Mouse (Mus musculus): ENCODE results near the gene Gm21698. TPM values are rescaled to one million over a fixed set of nuclear protein-coding genes. Genes with fewer than 3 reads are reported as not detected.
"Not testable (repeated sequence)": the region's sequence is repeated elsewhere in the genome, so short reads cannot be mapped to it uniquely, and the experiment has no call there.

Gene Gm21698
- 0.44 TPM in 1 of 2 replicates, not detected in the other for polyA plus RNA-seq (2012; ENCODE audit: insufficient read depth, insufficient read length, missing spikeins)

- H3K27ac ChIP-seq (ENCODE audit: insufficient read depth, low read depth, low read length); H3K4me1 ChIP-seq (ENCODE audit: control insufficient read depth, insufficient read depth, low read length); H3K4me3 ChIP-seq (ENCODE audit: insufficient read depth, low read length): not testable (repeated sequence)
Observed at GRCm38 (mm10) chr5:25988550-25988949, at the start of gene Gm21698. Gene Gm21698, minus strand, starts transcription at chr5:25988650.

GRCm38 (mm10) chr5:26022816-26023215 is 34.4 kb upstream of the Gm21698 start, which contains the start of gene Gm5862:
Gene Gm5862, minus strand, starts transcription at chr5:26022916.
- not testable (repeated sequence) for H3K4me1 ChIP-seq (ENCODE audit: control insufficient read depth, insufficient read depth, low read length); H3K27ac ChIP-seq (ENCODE audit: insufficient read depth, low read depth, low read length); H3K4me3 ChIP-seq (ENCODE audit: insufficient read depth, low read length)

- H3K4me1 ChIP-seq (ENCODE audit: control insufficient read depth, insufficient read depth, low read length); H3K27ac ChIP-seq (ENCODE audit: insufficient read depth, low read depth, low read length); H3K4me3 ChIP-seq (ENCODE audit: insufficient read depth, low read length): not testable (repeated sequence)
Observed at GRCm38 (mm10) chr5:26007697-26008096, 19.2 kb upstream of the Gm21698 start.

GRCm38 (mm10) chr5:26006937-26007695 is 18.7 kb upstream of the Gm21698 start:
- not testable (repeated sequence) for H3K4me1 ChIP-seq (ENCODE audit: control insufficient read depth, insufficient read depth, low read length); H3K27ac ChIP-seq (ENCODE audit: insufficient read depth, low read depth, low read length); H3K4me3 ChIP-seq (ENCODE audit: insufficient read depth, low read length)

GRCm38 (mm10) chr5:26004698-26005097 is 16.2 kb upstream of the Gm21698 start, which contains the start of gene Gm1979:
Gene Gm1979, minus strand, starts transcription at chr5:26004798.
- H3K4me3 ChIP-seq (ENCODE audit: insufficient read depth, low read length); H3K4me1 ChIP-seq (ENCODE audit: control insufficient read depth, insufficient read depth, low read length): not testable (repeated sequence)

GRCm38 (mm10) chr5:25972563-25972962 is 15.9 kb downstream of the Gm21698 start, which contains the start of gene Gm21680:
Gene Gm21680, minus strand, starts transcription at chr5:25972663.
- not testable (repeated sequence) for H3K4me3 ChIP-seq (ENCODE audit: insufficient read depth, low read length); H3K4me1 ChIP-seq (ENCODE audit: control insufficient read depth, insufficient read depth, low read length); H3K27ac ChIP-seq (ENCODE audit: insufficient read depth, low read depth, low read length)

More at GRCm38 (mm10) chr5:26004698-26005097, 16.2 kb upstream of the Gm21698 start, which contains the start of gene Gm1979:
- H3K27ac ChIP-seq (ENCODE audit: insufficient read depth, low read depth, low read length), result not testable (repeated sequence)

GRCm38 (mm10) chr5:25957050-25957449 is 31.4 kb downstream of the Gm21698 start:
- H3K4me1 ChIP-seq (ENCODE audit: control insufficient read depth, insufficient read depth, low read length); H3K4me3 ChIP-seq (ENCODE audit: insufficient read depth, low read length); H3K27ac ChIP-seq (ENCODE audit: insufficient read depth, low read depth, low read length): not testable (repeated sequence)

GRCm38 (mm10) chr5:25956611-25957010 is 31.8 kb downstream of the Gm21698 start:
- H3K4me1 ChIP-seq (ENCODE audit: control insufficient read depth, insufficient read depth, low read length); H3K4me3 ChIP-seq (ENCODE audit: insufficient read depth, low read length); H3K27ac ChIP-seq (ENCODE audit: insufficient read depth, low read depth, low read length): not testable (repeated sequence)

- not testable (repeated sequence) for H3K4me3 ChIP-seq (ENCODE audit: insufficient read depth, low read length); H3K4me1 ChIP-seq (ENCODE audit: control insufficient read depth, insufficient read depth, low read length); H3K27ac ChIP-seq (ENCODE audit: insufficient read depth, low read depth, low read length)
Observed at GRCm38 (mm10) chr5:25954317-25954716, 34.1 kb downstream of the Gm21698 start, which contains the start of gene Gm21671. Gene Gm21671, minus strand, starts transcription at chr5:25954417.

- H3K4me3 ChIP-seq (ENCODE audit: insufficient read depth, low read length); H3K4me1 ChIP-seq (ENCODE audit: control insufficient read depth, insufficient read depth, low read length); H3K27ac ChIP-seq (ENCODE audit: insufficient read depth, low read depth, low read length): not testable (repeated sequence)
Observed at GRCm38 (mm10) chr5:25945391-25945790, 43.1 kb downstream of the Gm21698 start.

- H3K27ac ChIP-seq (ENCODE audit: insufficient read depth, low read depth, low read length); H3K4me3 ChIP-seq (ENCODE audit: insufficient read depth, low read length); H3K4me1 ChIP-seq (ENCODE audit: control insufficient read depth, insufficient read depth, low read length): not testable (repeated sequence)
Observed at GRCm38 (mm10) chr5:25942281-25942680, 46.2 kb downstream of the Gm21698 start, which contains the start of gene Gm21663. Gene Gm21663, minus strand, starts transcription at chr5:25942381.

Other genes with a start within 250 kb of the Gm21698 start
- gene Actr3b, start 228.7 kb downstream of the Gm21698 start, polyA plus RNA-seq (2012; ENCODE audit: insufficient read depth, insufficient read length, missing spikeins), result not detected in 2 replicates
- not detected in 2 replicates for gene Gm21663, start 46.3 kb downstream of the Gm21698 start, polyA plus RNA-seq (2012; ENCODE audit: insufficient read depth, insufficient read length, missing spikeins)
- not detected in 2 replicates for gene Gm21671, start 34.2 kb downstream of the Gm21698 start, polyA plus RNA-seq (2012; ENCODE audit: insufficient read depth, insufficient read length, missing spikeins)
- not detected in 2 replicates for gene Gm21680, start 16.0 kb downstream of the Gm21698 start, polyA plus RNA-seq (2012; ENCODE audit: insufficient read depth, insufficient read length, missing spikeins)
- gene Gm1979, start 16.1 kb upstream of the Gm21698 start, polyA plus RNA-seq (2012; ENCODE audit: insufficient read depth, insufficient read length, missing spikeins), result not detected in 2 replicates
- gene Gm5862, start 34.3 kb upstream of the Gm21698 start, polyA plus RNA-seq (2012; ENCODE audit: insufficient read depth, insufficient read length, missing spikeins), result not detected in 2 replicates
- not detected in 2 replicates for gene Speer4a, start 50.9 kb upstream of the Gm21698 start, polyA plus RNA-seq (2012; ENCODE audit: insufficient read depth, insufficient read length, missing spikeins)
- gene Gm7347, start 69.9 kb upstream of the Gm21698 start, polyA plus RNA-seq (2012; ENCODE audit: insufficient read depth, insufficient read length, missing spikeins), result not detected in 2 replicates
- not detected in 2 replicates for gene Gm10471, start 100.6 kb upstream of the Gm21698 start, polyA plus RNA-seq (2012; ENCODE audit: insufficient read depth, insufficient read length, missing spikeins)
- gene 5031410I06Rik, start 116.7 kb upstream of the Gm21698 start, polyA plus RNA-seq (2012; ENCODE audit: insufficient read depth, insufficient read length, missing spikeins), result not detected in 2 replicates
- not detected in 2 replicates for gene Gm10220, start 132.8 kb upstream of the Gm21698 start, polyA plus RNA-seq (2012; ENCODE audit: insufficient read depth, insufficient read length, missing spikeins)